Mouse (Mus musculus) CH12.LX (cell line): ENCODE data around the gene Ice2. TPM values are rescaled to one million over a fixed set of nuclear protein-coding genes. Genes with fewer than 3 reads are reported as not detected.

Source experiments
- DNase-seq: peaks from one replicate; pipeline ENCODE4 v3.0.0-alpha.2; 2013; ENCODE audit errors: extremely low read depth
- H3K27ac ChIP-seq: 2 replicates; pipeline ENCODE4 v1.5.1; 2012; ENCODE audit warnings: low read depth, mild to moderate bottlenecking, control low read depth, moderate library complexity; ENCODE audit not compliant: insufficient read depth
- H3K27me3 ChIP-seq: replicated peaks from 2 replicates; pipeline ENCODE3; 2012; ENCODE audit warnings: inconsistent platforms
- H3K36me3 ChIP-seq, 2 experiments: replicated peaks in 1 of 2; 2 replicates each; pipeline versions ENCODE3 to v1.6.1; 2012; ENCODE audit warnings: inconsistent platforms in 1 of 2, low read length in 1 of 2, mild to moderate bottlenecking in 1 of 2, mixed read lengths in 1 of 2, moderate library complexity in 1 of 2; ENCODE audit not compliant: control insufficient read depth in 1 of 2, insufficient read depth in 1 of 2
- H3K4me1 ChIP-seq, 2 experiments: 2 replicates each; pipeline ENCODE4 v1.6.1; 2012; ENCODE audit warnings: inconsistent platforms in 1 of 2, moderate library complexity in 1 of 2; ENCODE audit not compliant: insufficient read depth in 2 of 2, control insufficient read depth in 1 of 2
- H3K4me2 ChIP-seq: 2 replicates; pipeline ENCODE4 v1.6.1; 2012; ENCODE audit warnings: low read depth, mild to moderate bottlenecking, control low read depth; ENCODE audit not compliant: poor library complexity, insufficient read depth, severe bottlenecking
- H3K4me3 ChIP-seq, 3 experiments: fragments of 150-350 bp in 1 of 3; sonication (generic) in 1 of 3; replicated peaks in 1 of 3; 2 replicates each; pipeline versions ENCODE3 to v1.5.1; 2011 to 2012; ENCODE audit warnings: low read depth in 2 of 3, low read length in 2 of 3, mild to moderate bottlenecking in 2 of 3, moderate library complexity in 2 of 3, control low read depth in 1 of 3, improper control_type of control experiment in 1 of 3, inconsistent platforms in 1 of 3, mixed read lengths in 1 of 3; ENCODE audit not compliant: poor library complexity in 1 of 3
- H3K79me2 ChIP-seq: replicated peaks from 2 replicates; pipeline ENCODE4 v1.6.1; 2012; ENCODE audit warnings: mild to moderate bottlenecking, moderate library complexity; ENCODE audit not compliant: control insufficient read depth, poor library complexity, insufficient read depth, severe bottlenecking; ENCODE audit errors: extremely low read depth
- H3K9ac ChIP-seq: 2 replicates; pipeline ENCODE4 v1.6.1; 2012; ENCODE audit warnings: low read depth, mild to moderate bottlenecking, control low read depth, moderate library complexity; ENCODE audit not compliant: insufficient read depth
- H3K9me3 ChIP-seq: replicated peaks from 2 replicates; pipeline ENCODE3; 2012; ENCODE audit warnings: low read length, inconsistent platforms, mixed read lengths
- ELF1 ChIP-seq: IDR thresholded peaks from 2 replicates; pipeline ENCODE4 v1.6.1; 2014; ENCODE audit warnings: low read depth, mild to moderate bottlenecking, inconsistent platforms, low read length, improper control_type of control experiment
- EP300 ChIP-seq: IDR thresholded peaks from 2 replicates; pipeline ENCODE4 v1.6.1; 2011; ENCODE audit warnings: low read length, improper control_type of control experiment
- ETS1 ChIP-seq: conservative IDR thresholded peaks from 2 replicates; pipeline ENCODE4 v1.6.1; 2012; ENCODE audit warnings: low read depth, mild to moderate bottlenecking, inconsistent platforms, low read length, improper control_type of control experiment, moderate library complexity
- IRF4 ChIP-seq: IDR thresholded peaks from 2 replicates; pipeline ENCODE4 v1.6.1; 2014; ENCODE audit warnings: low read depth, mild to moderate bottlenecking, inconsistent platforms, low read length, improper control_type of control experiment
- JUN ChIP-seq: IDR thresholded peaks from 2 replicates; pipeline ENCODE4 v1.6.1; 2011; ENCODE audit warnings: low read depth, mild to moderate bottlenecking, low read length, improper control_type of control experiment, moderate library complexity; ENCODE audit not compliant: insufficient read depth
- JUND ChIP-seq: conservative IDR thresholded peaks from 2 replicates; pipeline ENCODE4 v1.6.1; 2011; ENCODE audit warnings: low read depth, low read length, improper control_type of control experiment
- KAT2A ChIP-seq: IDR thresholded peaks from 2 replicates; pipeline ENCODE4 v1.6.1; 2012; ENCODE audit warnings: low read length, improper control_type of control experiment, inconsistent platforms; ENCODE audit not compliant: insufficient replicate concordance
- MAZ ChIP-seq: IDR thresholded peaks from 2 replicates; pipeline ENCODE4 v1.6.1; 2012; ENCODE audit warnings: low read depth, mild to moderate bottlenecking, inconsistent platforms, low read length, improper control_type of control experiment, moderate library complexity
- MEF2A ChIP-seq: IDR thresholded peaks from 2 replicates; pipeline ENCODE4 v1.6.1; 2014; ENCODE audit warnings: low read depth, mild to moderate bottlenecking, inconsistent platforms, low read length, improper control_type of control experiment, borderline replicate concordance
- NELFE ChIP-seq: IDR thresholded peaks from 2 replicates; pipeline ENCODE4 v1.6.1; 2011; ENCODE audit warnings: low read depth, low read length, improper control_type of control experiment
- NRF1 ChIP-seq: IDR thresholded peaks from 2 replicates; pipeline ENCODE4 v1.6.1; 2014; ENCODE audit warnings: low read depth, mild to moderate bottlenecking, inconsistent platforms, low read length, improper control_type of control experiment, moderate library complexity
- RAD21 ChIP-seq: IDR thresholded peaks from 2 replicates; pipeline ENCODE4 v1.6.1; 2011; ENCODE audit warnings: low read depth, mild to moderate bottlenecking, low read length, improper control_type of control experiment, moderate library complexity
- SIN3A ChIP-seq: IDR thresholded peaks from 2 replicates; pipeline ENCODE4 v1.6.1; 2012; ENCODE audit warnings: low read length, improper control_type of control experiment, inconsistent platforms
- SMC3 ChIP-seq: IDR thresholded peaks from 2 replicates; pipeline ENCODE4 v1.6.1; 2011; ENCODE audit warnings: low read depth, low read length, improper control_type of control experiment
- USF1 ChIP-seq: IDR thresholded peaks from 2 replicates; pipeline ENCODE4 v1.6.1; 2014; ENCODE audit warnings: low read depth, mild to moderate bottlenecking, inconsistent platforms, low read length, improper control_type of control experiment
- USF2 ChIP-seq: conservative IDR thresholded peaks from 2 replicates; pipeline ENCODE4 v1.6.1; 2011; ENCODE audit warnings: low read depth, low read length, improper control_type of control experiment
- ZKSCAN1 ChIP-seq: IDR thresholded peaks from 2 replicates; pipeline ENCODE4 v1.6.1; 2012; ENCODE audit warnings: low read depth, inconsistent platforms, low read length, improper control_type of control experiment, borderline replicate concordance
- ZMIZ1 ChIP-seq: IDR thresholded peaks from 2 replicates; pipeline ENCODE4 v1.6.1; 2012; ENCODE audit warnings: low read depth, mild to moderate bottlenecking, inconsistent platforms, low read length, improper control_type of control experiment
- dilution Hi-C: fragments of 300-500 bp; cut with MboI; formaldehyde crosslinking; loops from 2 replicates; pipeline ENCODE4 v1.14.3; 2020; ENCODE audit warnings: low sequenced_read_pairs; ENCODE audit not compliant: extremely low pct_unique_long_range_greater_than_20kb, extremely low pct_ligation_motif_present
- in situ Hi-C: fragments of 300-500 bp; cut with MboI; formaldehyde crosslinking; loops from 3 replicates; pipeline ENCODE4 v1.14.3; 2019; ENCODE audit warnings: low sequenced_read_pairs, low pct_ligation_motif_present, low pct_unique_long_range_greater_than_20kb, mixed read lengths
- polyA plus RNA-seq: library from polyadenylated mRNA; unstranded; fragments of >175 nt; gene quantifications from 2 replicates; pipeline ENCODE4 v1.2.1, GENCODE M21; 2012; ENCODE audit warnings: low read depth; ENCODE audit not compliant: insufficient read length
- total RNA-seq, 2 experiments: library from RNA; depleted of rRNA; stranded (reverse); fragments of 300-350 nt in 1 of 2; fragments of >200 nt in 1 of 2; gene quantifications; 2 replicates each; pipeline ENCODE4 v1.2.3; 2012 to 2014

Ice2 gene
- total and polyA plus RNA-seq, 3 experiments, result 13.3 to 23.1 (median 14.9) TPM

GRCm38 (mm10) chr9:69457143-69457542 is 59.4 kb downstream of the Ice2 start:
- Histone ChIP-seq H3K4me1 (peaks cover 3 to 29% of the 10 kb centered on the region in 2 experiments; a peak in 3 of 4 replicates), H3K79me2 (no peaks in the 10 kb centered on the region), H3K4me3 (no peak overlapping the region), H3K9ac (no peak overlapping the region), H3K4me2 (no peak overlapping the region), H3K36me3 (no peaks in the 10 kb centered on the region), H3K9me3 (no peaks in the 10 kb centered on the region), H3K27ac (no peak overlapping the region), H3K27me3 (no peaks in the 10 kb centered on the region)
- 0 out of 2 replicates have a peak, but pooled peaks have one; percentile 6 for TF ChIP-seq USF2
- no peak for TF ChIP-seq KAT2A
- in situ Hi-C loops (no loop called here), dilution Hi-C loops (no loop called here)
- no peak for DNase-seq

GRCm38 (mm10) chr9:69457747-69458625 is 60.3 kb downstream of the Ice2 start:
- no peaks in the 10 kb centered on the region for H3K9me3 ChIP-seq
- TF ChIP-seq JUN (peak; percentile 19; the same call in 1 of the 2 replicates), JUND (peak; percentile 58), IRF4 (peak; percentile 76), ETS1 (0 out of 2 replicates have a peak, but pooled peaks have one; percentile 22), EP300 (peak; percentile 74), NELFE (no peak), ZKSCAN1 (no peak), RAD21 (no peak)
- dilution Hi-C loops (no loop called here), in situ Hi-C loops (no loop called here)
- no peaks in the 10 kb centered on the region for H3K36me3 ChIP-seq
- H3K27me3 ChIP-seq, result no peaks in the 10 kb centered on the region
- H3K9ac ChIP-seq, result no peak overlapping the region
- H3K4me1 ChIP-seq, result peaks cover 3 to 29% of the 10 kb centered on the region in 2 experiments; a peak in 3 of 4 replicates
- no peak overlapping the region for H3K27ac ChIP-seq
- H3K79me2 ChIP-seq, result no peaks in the 10 kb centered on the region
- DNase-seq, result peak; percentile 40
- no peak overlapping the region for H3K4me3 ChIP-seq
- no peak overlapping the region for H3K4me2 ChIP-seq

GRCm38 (mm10) chr9:69458982-69459381 is 61.3 kb downstream of the Ice2 start:
- in situ Hi-C loops, result no loop called here
- TF ChIP-seq JUND, result no peak
- TF ChIP-seq ELF1, result no peak
- TF ChIP-seq ZMIZ1, result no peak
- no peak for TF ChIP-seq USF1
- no peak for TF ChIP-seq NRF1
- no peak for TF ChIP-seq JUN
- TF ChIP-seq MAZ, result no peak
- no peak for TF ChIP-seq SMC3
- no peak for TF ChIP-seq SIN3A
- no peak for TF ChIP-seq MEF2A
- Histone ChIP-seq H3K27me3 (no peaks in the 10 kb centered on the region), H3K27ac (no peak overlapping the region), H3K36me3 (no peaks in the 10 kb centered on the region), H3K4me1 (peaks cover 3 to 29% of the 10 kb centered on the region in 2 experiments; a peak in 3 of 4 replicates), H3K9me3 (no peaks in the 10 kb centered on the region), H3K79me2 (no peaks in the 10 kb centered on the region), H3K9ac (no peak overlapping the region), H3K4me2 (no peak overlapping the region), H3K4me3 (no peak overlapping the region)
- dilution Hi-C loops, result no loop called here
- no peak for DNase-seq
